Mouse (Mus musculus) T-helper 2 cell (primary cell): Measurements from ENCODE around the gene Nrg4.

ENCODE experiments used
- in situ Hi-C: fragments of 300-600 bp; cut with MboI, MseI; formaldehyde crosslinking; loops from one replicate; pipeline ENCODE4 v1.15.1; 2025; ENCODE audit warnings: high pct_unique_total_duplicates

Gene Nrg4

GRCm38 (mm10) chr9:55215648-55216047 is 111.0 kb downstream of the Nrg4 start:
- in situ Hi-C loops = no loop called here

GRCm38 (mm10) chr9:55215056-55215455 is 111.6 kb downstream of the Nrg4 start:
- in situ Hi-C loops = no loop called here

GRCm38 (mm10) chr9:55213396-55213795 is 113.2 kb downstream of the Nrg4 start:
- in situ Hi-C loops = no loop called here

- in situ Hi-C loops = no loop called here
Observed at GRCm38 (mm10) chr9:55211611-55212010, 115.0 kb downstream of the Nrg4 start.

- in situ Hi-C loops = loop anchor here (10.0 kb wide), 1 partner anchor 1784 kb away; no protein-coding TSS in a partner anchor
Observed at GRCm38 (mm10) chr9:55208790-55209481, 117.7 kb downstream of the Nrg4 start, which contains the start of gene Fbxo22. TSS of gene Fbxo22 (plus strand) at chr9:55208925.

GRCm38 (mm10) chr9:55208458-55208789 is 118.2 kb downstream of the Nrg4 start:
- in situ Hi-C loops = loop anchor here (10.0 kb wide), 1 partner anchor 1784 kb away; no protein-coding TSS in a partner anchor

GRCm38 (mm10) chr9:55199348-55199747 is 127.3 kb downstream of the Nrg4 start:
- in situ Hi-C loops = no loop called here

GRCm38 (mm10) chr9:55198260-55198659 is 128.4 kb downstream of the Nrg4 start:
- in situ Hi-C loops = no loop called here

GRCm38 (mm10) chr9:55195876-55196275 is 130.8 kb downstream of the Nrg4 start:
- in situ Hi-C loops = no loop called here

- in situ Hi-C loops = no loop called here
Observed at GRCm38 (mm10) chr9:55174235-55174634, 152.4 kb downstream of the Nrg4 start.

- in situ Hi-C loops = no loop called here
Observed at GRCm38 (mm10) chr9:55172195-55172685, 154.4 kb downstream of the Nrg4 start.

- in situ Hi-C loops = no loop called here
Observed at GRCm38 (mm10) chr9:55170655-55171412, 155.8 kb downstream of the Nrg4 start.
